Mouse (Mus musculus): Measurements from ENCODE around the gene Piwil4.
"Not testable (repeated sequence)": the region's sequence is repeated elsewhere in the genome, so short reads cannot be mapped to it uniquely, and the experiment has no call there.

Gene Piwil4

GRCm38 (mm10) chr9:14726005-14726404 is 14.5 kb downstream of the Piwil4 start:
- in situ Hi-C loops (cut with MboI, MseI): no loop called here

- in situ Hi-C loops (cut with MboI, MseI): no loop called here
These were observed 15.6 kb downstream of the Piwil4 start for GRCm38 (mm10) chr9:14724755-14725420.

- in situ Hi-C loops (cut with MboI, MseI): no loop called here
These were observed 18.9 kb downstream of the Piwil4 start for GRCm38 (mm10) chr9:14721610-14722009.

- in situ Hi-C loops (cut with MboI, MseI): no loop called here
These were observed 20.1 kb downstream of the Piwil4 start for GRCm38 (mm10) chr9:14720384-14720783.

GRCm38 (mm10) chr9:14718332-14718691 is 22.2 kb downstream of the Piwil4 start:
- in situ Hi-C loops (cut with MboI, MseI): no loop called here

GRCm38 (mm10) chr9:14717689-14718331 is 22.7 kb downstream of the Piwil4 start:
- in situ Hi-C loops (cut with MboI, MseI): no loop called here

GRCm38 (mm10) chr9:14715258-14715657 is 25.3 kb downstream of the Piwil4 start:
- in situ Hi-C loops (cut with MboI, MseI): no loop called here

- in situ Hi-C loops (cut with MboI, MseI): no loop called here
These were observed 29.6 kb downstream of the Piwil4 start for GRCm38 (mm10) chr9:14710910-14711309.

GRCm38 (mm10) chr9:14705321-14706162 is 35.0 kb downstream of the Piwil4 start:
- in situ Hi-C loops (cut with MboI, MseI): no loop called here

GRCm38 (mm10) chr9:14700795-14701194 is 39.7 kb downstream of the Piwil4 start:
- in situ Hi-C loops (cut with MboI, MseI): not testable (repeated sequence)

GRCm38 (mm10) chr9:14699288-14699640 is 41.3 kb downstream of the Piwil4 start:
- in situ Hi-C loops (cut with MboI, MseI): loop anchor here (10.0 kb wide), 1 partner anchor 344 kb away; no protein-coding TSS in a partner anchor

- in situ Hi-C loops (cut with MboI, MseI): loop anchor here (10.0 kb wide), 1 partner anchor 344 kb away; no protein-coding TSS in a partner anchor
These were observed 41.8 kb downstream of the Piwil4 start for GRCm38 (mm10) chr9:14698582-14699287.

- in situ Hi-C loops (cut with MboI, MseI): loop anchor here (10.0 kb wide), 1 partner anchor 343 kb away; no protein-coding TSS in a partner anchor
These were observed 42.6 kb downstream of the Piwil4 start for GRCm38 (mm10) chr9:14697903-14698302.

GRCm38 (mm10) chr9:14689376-14690108 is 51.0 kb downstream of the Piwil4 start:
- in situ Hi-C loops (cut with MboI, MseI): loop anchor here (5.0 to 10.0 kb wide), 2 partner anchors 152 to 335 kb away; no protein-coding TSS in a partner anchor

GRCm38 (mm10) chr9:14684363-14684762 is 56.2 kb downstream of the Piwil4 start:
- in situ Hi-C loops (cut with MboI, MseI): loop anchor here (5.0 kb wide), 1 partner anchor 72 kb away; no protein-coding TSS in a partner anchor

- in situ Hi-C loops (cut with MboI, MseI): loop anchor here (5.0 kb wide), 1 partner anchor 70 kb away; no protein-coding TSS in a partner anchor
These were observed 57.8 kb downstream of the Piwil4 start for GRCm38 (mm10) chr9:14682741-14683140.

- in situ Hi-C loops (cut with MboI, MseI): loop anchor here (5.0 kb wide), 1 partner anchor 68 kb away; no protein-coding TSS in a partner anchor
These were observed 59.9 kb downstream of the Piwil4 start for GRCm38 (mm10) chr9:14680584-14680983.

GRCm38 (mm10) chr9:14675707-14676691 is 64.5 kb downstream of the Piwil4 start:
- in situ Hi-C loops (cut with MboI, MseI): no loop called here

GRCm38 (mm10) chr9:14674506-14674905 is 66.0 kb downstream of the Piwil4 start:
- in situ Hi-C loops (cut with MboI, MseI): no loop called here
